Mouse (Mus musculus) embryonic fibroblast, embryonic 13.5 days (primary cell): ENCODE data around the gene Prpf8.

Experiments used
- CTCF ChIP-seq: IDR thresholded peaks from 2 replicates; pipeline ENCODE4 v1.5.1; 2011; ENCODE audit warnings: mild to moderate bottlenecking, control low read depth, low read length, moderate library complexity, borderline replicate concordance; ENCODE audit not compliant: insufficient read depth
- POLR2A ChIP-seq: IDR thresholded peaks from 2 replicates; pipeline ENCODE4 v1.6.1; 2011; ENCODE audit warnings: low read depth, mild to moderate bottlenecking, control low read depth, low read length, moderate library complexity

- TF ChIP-seq CTCF = no peak
- no peak for TF ChIP-seq POLR2A
Measured at GRCm38 (mm10) chr11:75508904-75509303, 22.3 kb downstream of the Prpf8 start.
